Mouse (Mus musculus): ENCODE measurements at regions not wholly inside any gene's neighbourhood (a gene's known extent, or its start where the extent isn't known, plus 50 kb on each side); places are given as distances from the start of the nearest gene placed in this dataset.

DNA sequence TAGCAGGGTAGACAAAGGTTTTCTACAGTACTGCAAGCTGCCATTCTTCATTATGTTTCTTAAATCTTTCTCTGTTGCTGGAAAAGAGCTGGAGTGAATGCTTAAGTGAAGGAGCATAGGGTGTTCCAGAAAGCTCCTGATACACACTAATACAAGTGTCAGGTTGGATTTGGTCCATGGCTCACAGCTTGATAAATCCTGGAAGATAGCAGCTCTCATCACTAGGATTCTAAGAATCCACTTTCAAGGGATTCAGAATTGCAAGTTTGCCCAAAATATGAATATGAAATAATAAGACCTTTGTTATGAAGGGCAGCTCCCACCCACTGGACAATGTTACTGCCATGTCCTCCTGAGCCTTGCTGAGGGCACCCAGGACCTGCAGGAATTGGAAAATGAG lies 305.9 kb downstream of the Hdgfl1 start:
- TF ChIP-seq POLR2A (IDR thresholded peaks at IDR 0.05; ENCODE audit: insufficient read length, low read depth) (no peak), USF1 (IDR thresholded peaks at IDR 0.05; ENCODE audit: low read depth) (no peak), TCF12 (IDR thresholded peaks at IDR 0.05; ENCODE audit: insufficient read depth, poor library complexity, severe bottlenecking) (no peak), POLR2AphosphoS2 (IDR thresholded peaks at IDR 0.05; ENCODE audit: insufficient read length, low read depth) (no peak), SRF (IDR thresholded peaks at IDR 0.05; ENCODE audit: control insufficient read depth, insufficient read length, low read depth) (no peak), MAX (IDR thresholded peaks at IDR 0.05; ENCODE audit: low read depth) (no peak), CEBPB (IDR thresholded peaks at IDR 0.05; ENCODE audit: insufficient read depth, poor library complexity, severe bottlenecking) (no peak), REST (IDR thresholded peaks at IDR 0.05; ENCODE audit: insufficient read depth, insufficient read length) (no peak)

Data from myocyte (in vitro differentiated cells).